Mouse (Mus musculus): ENCODE measurements at regions not wholly inside any gene's neighbourhood (a gene's known extent, or its start where the extent isn't known, plus 50 kb on each side); places are given as distances from the start of the nearest gene placed in this dataset.

DNA sequence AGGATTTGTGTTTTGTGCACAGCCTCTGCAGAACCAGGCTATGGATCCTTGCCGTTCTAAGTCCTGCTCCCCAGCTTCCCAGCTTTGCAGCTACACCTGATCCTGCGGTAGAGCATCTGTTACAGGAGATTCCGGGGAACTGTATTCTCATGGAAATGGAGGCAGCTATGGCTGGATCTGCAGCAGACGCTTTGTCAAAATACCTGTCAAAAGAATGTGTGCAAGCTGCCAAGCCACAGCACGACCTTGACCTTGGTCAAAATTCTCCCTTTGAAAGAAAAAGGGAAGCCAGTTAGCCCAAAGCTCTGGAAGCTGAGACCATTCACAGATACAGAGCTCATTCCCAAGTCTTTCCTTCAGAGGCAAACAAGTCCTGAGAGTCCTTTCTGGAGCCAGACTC lies 255.3 kb downstream of the Med13l start:
- TF ChIP-seq POLR2A (IDR thresholded peaks at IDR 0.05; ENCODE audit: control insufficient read depth, low read depth, low read length): no peak
- TF ChIP-seq CTCF (IDR thresholded peaks at IDR 0.05; ENCODE audit: control insufficient read depth, insufficient read depth, insufficient replicate concordance, low read depth, low read length): no peak
